In the genomic region with DNA sequence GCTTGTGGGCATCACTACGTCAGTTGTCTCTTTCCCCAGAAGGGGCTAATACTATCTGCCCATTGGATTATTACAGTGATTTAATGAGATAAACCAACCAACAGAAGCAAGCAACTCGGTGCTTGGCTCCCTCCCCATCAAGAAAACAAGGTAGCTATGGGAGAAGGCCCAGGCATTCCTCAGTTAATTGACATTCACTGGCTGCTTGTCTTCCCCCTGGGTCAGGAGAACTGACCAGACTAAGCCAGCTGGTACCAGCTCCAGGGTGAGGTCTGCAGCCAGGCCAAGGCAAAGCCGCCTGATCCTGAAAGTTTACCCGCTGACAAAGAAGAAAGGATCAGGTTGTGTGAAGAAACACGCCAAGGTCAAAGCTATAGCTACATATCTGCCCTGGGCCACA, we compare ENCODE assay signal across 23 mouse cellular contexts. TPM values are rescaled to one million over a fixed set of nuclear protein-coding genes. Genes with fewer than 3 reads are reported as not detected.
A peak's percentile ranks its signal among the peaks of the same experiment; 100 is the strongest.
DNase-seq lines count a peak whose midpoint lies in the region; ATAC-seq and TF ChIP-seq lines count a peak whose summit lies in the region.
"Had no signal": no experiment of that assay in that cellular context is flagged by ENCODE, and none has a peak within 500 bp of the region (broad histone marks: within the 10 kb centered on the region; RNA-seq: fewer than 3 reads in every experiment).

No protein-coding gene starts in this region.

- H3K4me1 ChIP-seq in hindbrain, postnatal 0 days (ENCODE audit: insufficient read depth, low read length) = peaks cover 8% of the 10 kb centered on the region; the same call in 1 of the 2 replicates
- no peaks in the 10 kb centered on the region for H3K4me1 ChIP-seq in hindbrain, embryonic 11.5 days (replicated peaks; ENCODE audit: control insufficient read depth, insufficient read depth, low read length)
- H3K4me1 ChIP-seq in bone marrow macrophage, adult 2 months (ENCODE audit: control insufficient read depth, insufficient read depth, low read length) = peaks cover 13% of the 10 kb centered on the region
- H3K4me1 ChIP-seq in kidney, embryonic 15.5 days = peaks cover 3% of the 10 kb centered on the region; the same call in 1 of the 2 replicates
- H3K4me1 ChIP-seq: embryonic facial prominence, embryonic 12.5 days had no signal

- no peak overlapping the region for H3ac ChIP-seq in myocyte (ENCODE audit: control insufficient read depth, insufficient read length)

- peak; percentile 71 for ATAC-seq in hindbrain, postnatal 0 days
- ATAC-seq in hindbrain, embryonic 11.5 days (ENCODE audit: low FRiP score) = no peak
- ATAC-seq in kidney, embryonic 15.5 days (replicated peaks; ENCODE audit: low FRiP score) = no peak
- ATAC-seq: forebrain, embryonic 15.5 days; inflammation-experienced regulatory T-cells, adult 6 months; midbrain, embryonic 13.5 days had no signal

- DNase-seq in hindbrain, postnatal 0 days (ENCODE audit: low spot score) = no peak
- no peak for DNase-seq in hindbrain, embryonic 11.5 days (ENCODE audit: low spot score)
- no peak for DNase-seq in layer of hippocampus, adult 18-20 months (ENCODE audit: low spot score in 2 of 2)
- DNase-seq in yolk sac, embryonic 10.5 days (ENCODE audit: low spot score) = no peak
- DNase-seq: gastrocnemius, postnatal 10 days; heart, postnatal 36 days; liver had no signal

- no peaks in the 10 kb centered on the region for H3K79me2 ChIP-seq in myocyte (ENCODE audit: control insufficient read depth, insufficient read depth)

- peak overlapping the region; percentile 69; the same call in 1 of the 2 replicates for H3K27ac ChIP-seq in hindbrain, postnatal 0 days
- H3K27ac ChIP-seq in hindbrain, embryonic 11.5 days (ENCODE audit: low read depth, low read length) = no peak overlapping the region
- peak overlapping the region; percentile 51 for H3K27ac ChIP-seq in bone marrow macrophage, adult 2 months (ENCODE audit: insufficient read depth, low read depth, low read length)
- H3K27ac ChIP-seq in kidney, embryonic 15.5 days = peak overlapping the region; percentile 62
- H3K27ac ChIP-seq: embryonic facial prominence, embryonic 12.5 days; forebrain, embryonic 15.5 days; layer of hippocampus, adult 2 months; midbrain, embryonic 13.5 days; neural tube, embryonic 13.5 days; stomach, postnatal 0 days had no signal

- no peak for TF ChIP-seq CTCF in hindbrain, postnatal 0 days (IDR thresholded peaks at IDR 0.05; ENCODE audit: low read depth)
- TF ChIP-seq CTCF in bone marrow macrophage, adult 2 months (IDR thresholded peaks at IDR 0.05; ENCODE audit: low read depth, low read length) = no peak

- H3K9ac ChIP-seq in hindbrain, postnatal 0 days (replicated peaks; ENCODE audit: low read length) = no peak overlapping the region
- H3K9ac ChIP-seq in hindbrain, embryonic 11.5 days (ENCODE audit: low read depth, low read length) = no peak overlapping the region
- no peak overlapping the region for H3K9ac ChIP-seq in kidney, embryonic 15.5 days
- H3K9ac ChIP-seq: embryonic facial prominence, embryonic 12.5 days; forebrain, embryonic 15.5 days; heart, embryonic 12.5 days; midbrain, embryonic 13.5 days; neural tube, embryonic 13.5 days had no signal

- H3K4me2 ChIP-seq in hindbrain, postnatal 0 days (ENCODE audit: low read depth, low read length) = no peak overlapping the region
- no peak overlapping the region for H3K4me2 ChIP-seq in hindbrain, embryonic 11.5 days (replicated peaks; ENCODE audit: low read depth, low read length)
- H3K4me2 ChIP-seq in kidney, embryonic 15.5 days = no peak overlapping the region
- peak overlapping the region; percentile 74 for H3K4me2 ChIP-seq in myocyte (ENCODE audit: low read depth)
- H3K4me2 ChIP-seq: embryonic facial prominence, embryonic 12.5 days; forebrain, embryonic 15.5 days; heart, embryonic 12.5 days; midbrain, embryonic 13.5 days; neural tube, embryonic 13.5 days had no signal

- H3K27me3 ChIP-seq in hindbrain, postnatal 0 days (ENCODE audit: insufficient read depth, low read length) = no peaks in the 10 kb centered on the region
- no peaks in the 10 kb centered on the region for H3K27me3 ChIP-seq in hindbrain, embryonic 11.5 days (ENCODE audit: control insufficient read depth, insufficient read depth, low read length)
- no peaks in the 10 kb centered on the region for H3K27me3 ChIP-seq in kidney, embryonic 15.5 days
- H3K27me3 ChIP-seq in myocyte (ENCODE audit: control insufficient read depth, insufficient read depth, insufficient read length) = no peaks in the 10 kb centered on the region
- H3K27me3 ChIP-seq: embryonic facial prominence, embryonic 12.5 days; forebrain, embryonic 15.5 days; heart, embryonic 12.5 days; midbrain, embryonic 13.5 days; neural tube, embryonic 13.5 days had no signal

- whole genome bisulfite sequencing in hindbrain, postnatal 0 days = 60% methylated on average over 5 of the region's 5 CpGs
- 87% methylated on average over 5 of the region's 5 CpGs for WGBS in hindbrain, embryonic 11.5 days
- 72% methylated on average over 5 of the region's 5 CpGs for WGBS in kidney, embryonic 15.5 days

- H3K4me3 ChIP-seq in hindbrain, postnatal 0 days (ENCODE audit: low read length) = no peak overlapping the region
- H3K4me3 ChIP-seq in hindbrain, embryonic 11.5 days (ENCODE audit: low read depth, low read length) = no peak overlapping the region
- H3K4me3 ChIP-seq in bone marrow macrophage, adult 2 months (ENCODE audit: insufficient read depth, low read length) = no peak overlapping the region
- H3K4me3 ChIP-seq in kidney, embryonic 15.5 days (replicated peaks) = no peak overlapping the region
- H3K4me3 ChIP-seq in myocyte = no peak overlapping the region
- H3K4me3 ChIP-seq: embryonic facial prominence, embryonic 12.5 days; erythroblast, embryonic 14.5 days; forebrain, embryonic 15.5 days; heart, embryonic 12.5 days; layer of hippocampus, adult 2 months; midbrain, embryonic 13.5 days; neural tube, embryonic 13.5 days had no signal

- H3K36me3 ChIP-seq in hindbrain, postnatal 0 days (ENCODE audit: insufficient read depth, low read length) = no peaks in the 10 kb centered on the region
- H3K36me3 ChIP-seq in hindbrain, embryonic 11.5 days (ENCODE audit: control insufficient read depth, insufficient read depth, low read length) = no peaks in the 10 kb centered on the region
- no peaks in the 10 kb centered on the region for H3K36me3 ChIP-seq in kidney, embryonic 15.5 days
- H3K36me3 ChIP-seq in myocyte (ENCODE audit: control insufficient read depth, insufficient read depth) = no peaks in the 10 kb centered on the region
- H3K36me3 ChIP-seq: embryonic facial prominence, embryonic 12.5 days; forebrain, embryonic 15.5 days; G1E; heart, embryonic 12.5 days; midbrain, embryonic 13.5 days; neural tube, embryonic 13.5 days had no signal

- H3K9me3 ChIP-seq in hindbrain, postnatal 0 days (ENCODE audit: low read length) = no peaks in the 10 kb centered on the region
- no peaks in the 10 kb centered on the region for H3K9me3 ChIP-seq in hindbrain, embryonic 11.5 days (ENCODE audit: control insufficient read depth, low read length)
- H3K9me3 ChIP-seq in kidney, embryonic 15.5 days (replicated peaks) = no peaks in the 10 kb centered on the region
- H3K9me3 ChIP-seq: embryonic facial prominence, embryonic 12.5 days; forebrain, embryonic 15.5 days; G1E; heart, embryonic 12.5 days; midbrain, embryonic 13.5 days; neural tube, embryonic 13.5 days had no signal

- no peak for TF ChIP-seq POLR2A in bone marrow macrophage, adult 2 months (IDR thresholded peaks at IDR 0.05; ENCODE audit: borderline replicate concordance, low read depth, low read length)
- no peak for TF ChIP-seq POLR2A in myocyte (IDR thresholded peaks at IDR 0.05; ENCODE audit: insufficient read length, low read depth)

TF ChIP-seq in myocyte, 11 proteins besides CTCF, POLR2A, EP300 and RAD21:
- TF ChIP-seq USF1 (IDR thresholded peaks at IDR 0.05; ENCODE audit: low read depth) (no peak), E2F4 (IDR thresholded peaks at IDR 0.05; ENCODE audit: insufficient read depth) (no peak), MYOD1 (IDR thresholded peaks at IDR 0.05; ENCODE audit: control insufficient read depth in 1 of 3, insufficient read length in 2 of 3, low read depth in 2 of 3) (no peak), CEBPB (IDR thresholded peaks at IDR 0.05; ENCODE audit: insufficient read depth, poor library complexity, severe bottlenecking) (no peak), TCF12 (IDR thresholded peaks at IDR 0.05; ENCODE audit: insufficient read depth, poor library complexity, severe bottlenecking) (no peak), MYOG (IDR thresholded peaks at IDR 0.05; ENCODE audit: control insufficient read depth in 1 of 3, insufficient read depth in 1 of 3, insufficient read length in 2 of 3, low read depth in 2 of 3) (no peak), MAX (IDR thresholded peaks at IDR 0.05; ENCODE audit: low read depth) (no peak), REST (IDR thresholded peaks at IDR 0.05; ENCODE audit: insufficient read depth, insufficient read length) (no peak), POLR2AphosphoS2 (IDR thresholded peaks at IDR 0.05; ENCODE audit: insufficient read length, low read depth) (no peak), SRF (IDR thresholded peaks at IDR 0.05; ENCODE audit: control insufficient read depth, insufficient read length, low read depth) (no peak)
TF ChIP-seq in myocyte: peak in this region for 0.

RNA-seq across cellular contexts. Expression of gene Nt5dc3, which starts 7.1 kb away (rescaled TPM):
- total RNA-seq in hindbrain, postnatal 0 days (2014; rRNA removed) = 43.6 and 49.1 TPM in 2 replicates
- 8.5 and 9.3 TPM in 2 replicates for polyA plus RNA-seq in hindbrain, postnatal 0 days (2015; fragmentation: Nextera tagmentation; extraction: Ambion mirVana)
- polyA plus RNA-seq in hindbrain, embryonic 11.5 days (2014; fragmentation: Nextera tagmentation; extraction: Ambion mirVana) = 1.5 and 1.7 TPM in 2 replicates
- polyA plus RNA-seq in bone marrow macrophage, adult 2 months (2012; ENCODE audit: insufficient read depth, insufficient read length, missing spikeins) = 5.3 and 6.8 TPM in 2 replicates
- polyA plus RNA-seq in kidney, embryonic 15.5 days (2015; fragmentation: Nextera tagmentation; extraction: Ambion mirVana) = 1.2 and 1.4 TPM in 2 replicates
- polyA plus RNA-seq in myocyte (2012; fragmentation: generic; extraction: Trizol) = 15.5 TPM
- 100 to 1,000 TPM; 132 to 138 TPM for total RNA-seq in layer of hippocampus, adult 18-20 months (2021)

RNA-seq across cellular contexts. Expression of gene Gm49358, which starts 7.9 kb away (rescaled TPM):
- total RNA-seq in hindbrain, postnatal 0 days (2014; rRNA removed) = 4.2 TPM in 1 of 2 replicates, not detected in the other
- not detected in 2 replicates for polyA plus RNA-seq in hindbrain, postnatal 0 days (2015; fragmentation: Nextera tagmentation; extraction: Ambion mirVana)
- polyA plus RNA-seq in hindbrain, embryonic 11.5 days (2014; fragmentation: Nextera tagmentation; extraction: Ambion mirVana) = not detected in 2 replicates
- polyA plus RNA-seq in bone marrow macrophage, adult 2 months (2012; ENCODE audit: insufficient read depth, insufficient read length, missing spikeins) = 3.0 TPM in 1 of 2 replicates, not detected in the other
- not detected in 2 replicates for polyA plus RNA-seq in kidney, embryonic 15.5 days (2015; fragmentation: Nextera tagmentation; extraction: Ambion mirVana)
- not detected for polyA plus RNA-seq in myocyte (2012; fragmentation: generic; extraction: Trizol)
- total RNA-seq in layer of hippocampus, adult 18-20 months (2021) = 10 to 100 TPM; 29.2 to 41.2 TPM
- total RNA-seq: G1E had no signal
- polyA plus RNA-seq: cerebellum, adult 2 months; embryonic facial prominence, embryonic 12.5 days; erythroblast, embryonic 14.5 days; forebrain, embryonic 15.5 days; G1E; heart, embryonic 12.5 days; inflammation-experienced regulatory T-cells, adult 6 months; liver, embryonic 16.5 days; lung, postnatal 0 days; midbrain, embryonic 13.5 days; neural tube, embryonic 13.5 days; stomach, postnatal 0 days had no signal
